In genomic region chr15:29069066-29069465, GRCm38 (mm10) we compare ENCODE assay signal across 29 mouse cellular contexts.
"Had no signal": no experiment of that assay in that cellular context is flagged by ENCODE, and none has a peak within 500 bp of the region (broad histone marks: within the 10 kb centered on the region; RNA-seq: fewer than 3 reads in every experiment).

No protein-coding gene starts in this region.

- ATAC-seq: hindbrain, postnatal 0 days; intestine, embryonic 16.5 days; liver, postnatal 0 days had no signal

- H3K4me3 ChIP-seq: heart, adult 2 months; heart, embryonic 13.5 days; heart, embryonic 15.5 days; hindbrain, embryonic 13.5 days; hindbrain, embryonic 15.5 days; kidney, embryonic 15.5 days; limb, embryonic 10.5 days; limb, embryonic 12.5 days; liver, embryonic 13.5 days; liver, embryonic 15.5 days had no signal

- H3K36me3 ChIP-seq: heart, embryonic 13.5 days; heart, embryonic 15.5 days; hindbrain, embryonic 13.5 days; hindbrain, embryonic 15.5 days; kidney, embryonic 15.5 days; limb, embryonic 10.5 days; limb, embryonic 12.5 days; liver, embryonic 13.5 days; liver, embryonic 15.5 days had no signal

- H3K4me1 ChIP-seq: heart, embryonic 13.5 days; heart, embryonic 15.5 days; hindbrain, embryonic 13.5 days; hindbrain, embryonic 15.5 days; kidney, embryonic 15.5 days; limb, embryonic 10.5 days; limb, embryonic 12.5 days; liver, embryonic 13.5 days; liver, embryonic 15.5 days had no signal

- H3K9ac ChIP-seq: heart, embryonic 13.5 days; heart, embryonic 15.5 days; hindbrain, embryonic 13.5 days; hindbrain, embryonic 15.5 days; kidney, embryonic 15.5 days; limb, embryonic 12.5 days; liver, embryonic 13.5 days; liver, embryonic 15.5 days; liver, postnatal 0 days had no signal

- DNase-seq: gastrocnemius, postnatal 14 days; gastrocnemius, postnatal 36 days; heart, adult 11 months; heart, adult 2 months; heart, postnatal 14 days; heart, postnatal 36 days; kidney, adult 11 months; kidney, adult 2 months; kidney, adult 9 months; kidney, postnatal 14 days; kidney, postnatal 36 days; layer of hippocampus, adult 9-11 months; layer of hippocampus, postnatal 36 days; liver; liver, embryonic 13.5 days; liver, postnatal 0 days had no signal

- H3K9me3 ChIP-seq: heart, embryonic 13.5 days; heart, embryonic 15.5 days; hindbrain, embryonic 13.5 days; hindbrain, embryonic 15.5 days; kidney, embryonic 15.5 days; limb, embryonic 10.5 days; limb, embryonic 12.5 days; liver, embryonic 13.5 days; liver, embryonic 15.5 days had no signal

- H3K4me2 ChIP-seq: heart, embryonic 11.5 days; heart, embryonic 13.5 days; heart, embryonic 15.5 days; hindbrain, embryonic 13.5 days; hindbrain, embryonic 15.5 days; kidney, embryonic 15.5 days; limb, embryonic 12.5 days; liver, embryonic 11.5 days; liver, embryonic 13.5 days; liver, embryonic 15.5 days had no signal

- H3K27me3 ChIP-seq: heart, embryonic 13.5 days; heart, embryonic 15.5 days; hindbrain, embryonic 13.5 days; hindbrain, embryonic 15.5 days; kidney, embryonic 15.5 days; limb, embryonic 12.5 days; liver, embryonic 13.5 days; liver, embryonic 15.5 days had no signal

- H3K27ac ChIP-seq: heart, adult 2 months; heart, embryonic 13.5 days; heart, embryonic 15.5 days; hindbrain, embryonic 13.5 days; hindbrain, embryonic 15.5 days; hindbrain, postnatal 0 days; kidney, embryonic 15.5 days; kidney, postnatal 0 days; limb, embryonic 10.5 days; limb, embryonic 12.5 days; liver, embryonic 13.5 days; liver, embryonic 15.5 days had no signal
